In genomic region chr15:27441053-27441452, GRCm38 (mm10) we compare ENCODE assay signal across 25 mouse cellular contexts.
"Had no signal": no experiment of that assay in that cellular context is flagged by ENCODE, and none has a peak within 500 bp of the region (broad histone marks: within the 10 kb centered on the region; RNA-seq: fewer than 3 reads in every experiment).

No protein-coding gene starts in this region.

- H3K27ac ChIP-seq: gastrocnemius, adult 2 months; heart, adult 2 months; hindbrain, embryonic 10.5 days; hindbrain, embryonic 13.5 days; intestine, embryonic 15.5 days; kidney, postnatal 0 days; layer of hippocampus, adult 2 months; left cerebral cortex, adult 2 months; limb, embryonic 10.5 days; limb, embryonic 12.5 days; liver, embryonic 13.5 days; liver, embryonic 15.5 days had no signal

- H3K9ac ChIP-seq: hindbrain, embryonic 13.5 days; intestine, embryonic 15.5 days; limb, embryonic 12.5 days; liver, embryonic 13.5 days; liver, embryonic 15.5 days had no signal

- DNase-seq: gastrocnemius, adult 2 months; gastrocnemius, postnatal 10 days; gastrocnemius, postnatal 25 days; heart, adult 2 months; heart, postnatal 10 days; heart, postnatal 4 days; kidney, adult 18-20 months; kidney, postnatal 14 days; kidney, postnatal 4 days; liver; liver, embryonic 13.5 days had no signal

- H3K4me2 ChIP-seq: heart, embryonic 11.5 days; hindbrain, embryonic 13.5 days; intestine, embryonic 15.5 days; limb, embryonic 12.5 days; liver, embryonic 11.5 days; liver, embryonic 13.5 days; liver, embryonic 15.5 days had no signal

- H3K4me1 ChIP-seq: hindbrain, embryonic 10.5 days; hindbrain, embryonic 13.5 days; intestine, embryonic 15.5 days; limb, embryonic 10.5 days; limb, embryonic 12.5 days; liver, embryonic 15.5 days had no signal

- H3K27me3 ChIP-seq: hindbrain, embryonic 13.5 days; intestine, embryonic 15.5 days; limb, embryonic 12.5 days; liver, embryonic 13.5 days; liver, embryonic 15.5 days had no signal

- H3K9me3 ChIP-seq: hindbrain, embryonic 10.5 days; hindbrain, embryonic 13.5 days; intestine, embryonic 15.5 days; limb, embryonic 10.5 days; limb, embryonic 12.5 days; liver, embryonic 13.5 days; liver, embryonic 15.5 days had no signal

- H3K36me3 ChIP-seq: hindbrain, embryonic 10.5 days; hindbrain, embryonic 13.5 days; intestine, embryonic 15.5 days; limb, embryonic 10.5 days; limb, embryonic 12.5 days; liver, embryonic 13.5 days; liver, embryonic 15.5 days had no signal

- H3K4me3 ChIP-seq: gastrocnemius, adult 2 months; heart, adult 2 months; hindbrain, embryonic 10.5 days; hindbrain, embryonic 13.5 days; intestine, embryonic 15.5 days; layer of hippocampus, adult 2 months; left cerebral cortex, adult 2 months; limb, embryonic 10.5 days; limb, embryonic 12.5 days; liver, embryonic 13.5 days; liver, embryonic 15.5 days had no signal

- ATAC-seq: forebrain, embryonic 16.5 days; hindbrain, embryonic 16.5 days; inflammation-experienced regulatory T-cells, adult 6 months had no signal
